Mouse (Mus musculus) kidney, adult 2 months (tissue): Measurements from ENCODE around the gene Unk. TPM values are rescaled to one million over a fixed set of nuclear protein-coding genes. Genes with fewer than 3 reads are reported as not detected.

Experiments used
- DNase-seq: peaks from one replicate; pipeline ENCODE4 v3.0.0; 2021
- H3K27ac ChIP-seq: fragments of 200-500 bp; 2 replicates; pipeline ENCODE4 v1.5.1; 2012; ENCODE audit warnings: low read depth, low read length, control low read depth, inconsistent platforms; ENCODE audit not compliant: insufficient read depth
- H3K27me3 ChIP-seq: fragments of 200-500 bp; replicated peaks from 2 replicates; pipeline ENCODE4 v1.6.1; 2012; ENCODE audit warnings: mild to moderate bottlenecking, moderate library complexity, low read length, inconsistent platforms; ENCODE audit not compliant: control insufficient read depth, insufficient read depth
- H3K36me3 ChIP-seq: fragments of 200-500 bp; 2 replicates; pipeline ENCODE4 v1.6.1; 2012; ENCODE audit warnings: mild to moderate bottlenecking, moderate library complexity, low read length, inconsistent platforms; ENCODE audit not compliant: control insufficient read depth, insufficient read depth
- H3K4me1 ChIP-seq: fragments of 200-500 bp; 2 replicates; pipeline ENCODE4 v1.6.1; 2011; ENCODE audit warnings: low read length; ENCODE audit not compliant: control insufficient read depth, insufficient read depth
- H3K4me3 ChIP-seq: fragments of 200-500 bp; 2 replicates; pipeline ENCODE4 v1.5.1; 2011; ENCODE audit warnings: mild to moderate bottlenecking, low read depth, low read length, control low read depth; ENCODE audit not compliant: insufficient read depth
- CTCF ChIP-seq: fragments of 200-500 bp; conservative IDR thresholded peaks from 2 replicates; pipeline ENCODE4 v1.5.1; 2011; ENCODE audit warnings: low read depth, mild to moderate bottlenecking, control low read depth, low read length, moderate library complexity, mixed read lengths; ENCODE audit not compliant: insufficient read depth, insufficient read length
- POLR2A ChIP-seq: fragments of 200-500 bp; IDR thresholded peaks from one replicate; pipeline ENCODE4 v1.6.1; 2011; ENCODE audit warnings: low read depth, low read length, control low read depth
- whole genome bisulfite sequencing: fragments of 180-500 bp; shearing (Covaris S2); methylation state at CpG from one replicate; pipeline ENCODE4 v1.1.7; 2018; 5-methylcytosine and 5-hydroxymethylcytosine counted together
- polyA plus RNA-seq: library from polyadenylated mRNA; depleted of rRNA; stranded (reverse); fragments of >200 nt; gene quantifications from 2 replicates; pipeline ENCODE4 v1.2.3, GENCODE M21; 2012

Gene Unk
- polyA plus RNA-seq, 1 experiment: 22.1 TPM

DNA sequence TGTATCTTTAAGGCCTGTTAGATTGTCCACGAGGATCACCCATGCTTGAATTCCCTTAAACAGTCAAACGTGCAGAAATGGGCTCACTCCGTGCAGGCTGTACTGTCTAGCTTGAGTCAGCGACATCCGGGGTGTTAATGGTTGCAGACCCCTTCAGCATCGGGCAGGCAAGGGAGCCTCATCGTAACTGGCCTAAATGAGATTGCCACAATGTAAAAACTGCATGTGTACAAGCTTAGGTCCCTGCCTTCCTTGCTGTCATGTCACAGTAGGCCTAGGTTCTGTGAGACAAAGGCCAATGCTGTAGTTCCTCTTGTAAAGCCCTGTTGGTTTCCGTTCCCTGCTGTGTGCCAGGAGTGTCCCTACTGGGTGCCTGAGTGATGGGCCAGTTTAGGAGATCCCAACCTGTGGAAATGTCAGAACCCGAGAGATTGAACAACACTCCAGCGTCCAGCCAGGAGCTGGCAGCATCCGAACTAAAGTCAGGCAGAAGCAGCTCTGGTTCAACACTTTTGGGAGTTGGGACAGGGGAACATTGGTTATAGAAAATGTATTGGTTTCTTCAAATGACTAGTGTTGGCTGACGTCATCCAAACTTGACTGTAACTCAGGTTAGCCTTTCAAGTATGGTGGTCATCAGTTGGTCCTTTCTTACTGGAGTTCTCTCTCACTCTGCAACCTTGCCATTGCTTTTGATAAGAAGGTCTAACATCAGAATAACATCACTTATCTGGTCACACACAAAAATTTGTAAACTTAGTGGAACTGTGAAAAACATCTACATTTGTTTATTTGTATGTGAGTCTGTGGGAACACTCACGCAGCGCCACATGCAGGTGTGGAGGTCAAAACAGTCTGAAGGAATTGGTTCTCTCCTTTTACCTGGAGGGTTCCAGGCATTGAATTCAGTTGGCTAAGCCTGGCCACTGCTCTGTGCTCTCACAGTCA, 1.1 kb downstream of the Unk start:
- H3K27me3 ChIP-seq: no peaks in the 10 kb centered on the region
- H3K4me3 ChIP-seq: peak overlapping the region; percentile 65
- TF ChIP-seq CTCF: no peak
- TF ChIP-seq POLR2A: no peak
- H3K36me3 ChIP-seq: no peaks in the 10 kb centered on the region
- DNase-seq: no peak
- H3K4me1 ChIP-seq: peaks cover 8% of the 10 kb centered on the region; the same call in 1 of the 2 replicates
- WGBS: 23% methylated on average over 14 of the region's 14 CpGs
- H3K27ac ChIP-seq: peak overlapping the region; percentile 98

DNA sequence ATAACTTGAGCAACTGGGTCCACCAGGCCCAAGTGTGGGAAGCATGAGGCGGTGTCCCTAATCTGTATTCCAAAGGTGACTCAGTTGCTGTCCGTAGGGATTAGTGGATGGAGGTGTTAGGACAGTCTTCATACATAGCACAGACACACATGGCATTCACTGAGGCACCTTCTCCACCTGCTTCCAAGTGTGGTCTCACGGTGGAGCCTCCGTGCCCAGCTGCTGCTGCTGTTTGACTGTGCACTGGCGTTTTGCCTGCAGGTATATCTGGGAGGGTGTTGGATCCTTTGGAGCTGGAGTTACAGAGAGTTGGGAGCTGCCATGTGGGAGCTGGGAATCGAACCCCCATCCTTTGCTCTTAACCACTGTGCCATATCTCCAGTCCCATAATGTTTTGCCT, 4.5 kb downstream of the Unk start:
- TF ChIP-seq POLR2A: no peak
- TF ChIP-seq CTCF: no peak
- WGBS: 93% methylated on average over 6 of the region's 6 CpGs
- H3K36me3 ChIP-seq: no peaks in the 10 kb centered on the region

DNA sequence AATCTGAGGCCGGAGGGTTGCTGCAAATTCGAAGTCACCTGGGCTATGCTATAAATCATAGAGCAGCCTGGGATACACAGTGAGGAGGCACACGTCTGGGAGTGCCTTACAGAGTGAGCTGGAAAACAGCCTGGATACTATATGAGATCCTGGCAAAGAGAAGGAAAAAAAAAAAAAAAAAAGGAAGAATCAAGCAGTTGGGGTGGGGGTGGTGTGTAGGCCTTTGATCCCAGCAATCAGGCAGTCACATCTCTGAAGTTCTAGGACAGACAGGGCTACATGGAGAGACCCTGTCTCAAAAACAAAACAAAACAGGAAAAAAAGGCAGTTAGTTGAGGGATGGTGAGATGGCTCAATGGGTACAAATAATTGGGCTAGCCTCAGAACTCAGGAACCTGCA, 6.5 kb downstream of the Unk start:
- no peak overlapping the region for H3K4me3 ChIP-seq
- WGBS: 67% methylated on average over 3 of the region's 3 CpGs
- no peaks in the 10 kb centered on the region for H3K27me3 ChIP-seq
- peaks cover 7% of the 10 kb centered on the region for H3K4me1 ChIP-seq
- no peak overlapping the region for H3K27ac ChIP-seq
- TF ChIP-seq POLR2A: no peak
- TF ChIP-seq CTCF: no peak
- no peaks in the 10 kb centered on the region for H3K36me3 ChIP-seq
- DNase-seq: no peak

More for the DNA sequence above, 4.5 kb downstream of the Unk start:
- Histone ChIP-seq H3K27me3 (no peaks in the 10 kb centered on the region), H3K27ac (no peak overlapping the region), H3K4me3 (no peak overlapping the region), H3K4me1 (peaks cover 8% of the 10 kb centered on the region; the same call in 1 of the 2 replicates)
- no peak for DNase-seq

DNA sequence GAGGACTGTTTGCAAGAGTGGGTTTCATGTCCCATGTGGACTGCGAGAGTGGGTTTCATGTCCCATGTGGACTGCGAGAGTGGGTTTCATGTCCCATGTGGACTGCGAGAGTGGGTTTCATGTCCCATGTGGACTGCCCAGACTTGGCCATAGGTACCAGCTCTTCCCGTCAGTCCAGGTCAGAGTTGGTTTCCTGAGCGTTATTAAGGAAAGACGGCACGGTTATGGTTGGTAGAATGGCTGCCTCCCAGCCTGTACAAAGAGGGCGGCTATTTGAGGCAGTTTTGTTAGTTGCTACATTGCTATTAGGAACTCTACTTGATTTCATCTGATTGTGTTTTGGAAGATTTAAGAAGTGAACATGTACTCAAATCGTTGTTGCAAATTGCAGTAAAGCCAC, 7.7 kb downstream of the Unk start:
- H3K36me3 ChIP-seq: no peaks in the 10 kb centered on the region
- no peaks in the 10 kb centered on the region for H3K27me3 ChIP-seq
- H3K4me3 ChIP-seq: no peak overlapping the region
- peaks cover 6% of the 10 kb centered on the region for H3K4me1 ChIP-seq
- TF ChIP-seq CTCF: no peak
- no peak for DNase-seq
- WGBS: 84% methylated on average over 9 of the region's 9 CpGs
- no peak overlapping the region for H3K27ac ChIP-seq

DNA sequence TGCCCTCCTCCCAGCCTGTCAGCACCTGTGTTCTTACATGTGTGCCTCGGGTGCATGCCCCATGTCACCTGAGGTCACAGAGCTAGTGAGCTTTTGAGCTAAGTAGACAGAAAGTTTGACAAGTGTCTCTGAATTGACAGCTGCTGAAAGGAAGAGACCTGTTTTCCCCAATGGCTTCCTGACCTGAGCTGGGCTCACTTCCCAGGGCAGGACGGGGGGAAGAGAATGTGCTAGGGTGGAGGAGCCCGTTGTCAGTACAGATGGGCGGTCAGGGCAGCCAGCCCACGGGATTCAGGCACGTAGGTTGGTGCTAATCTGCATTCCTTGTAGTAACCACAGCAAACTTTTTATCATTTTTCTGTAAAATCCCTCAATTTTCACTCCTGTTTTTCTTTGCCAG, 10.5 kb downstream of the Unk start:
- Histone ChIP-seq H3K36me3 (no peaks in the 10 kb centered on the region), H3K27ac (no peak overlapping the region), H3K4me1 (peaks cover 6% of the 10 kb centered on the region), H3K4me3 (no peak overlapping the region), H3K27me3 (no peaks in the 10 kb centered on the region)
- no peak for DNase-seq
- WGBS: 42% methylated on average over 6 of the region's 6 CpGs
- no peak for TF ChIP-seq POLR2A
- TF ChIP-seq CTCF: no peak

DNA sequence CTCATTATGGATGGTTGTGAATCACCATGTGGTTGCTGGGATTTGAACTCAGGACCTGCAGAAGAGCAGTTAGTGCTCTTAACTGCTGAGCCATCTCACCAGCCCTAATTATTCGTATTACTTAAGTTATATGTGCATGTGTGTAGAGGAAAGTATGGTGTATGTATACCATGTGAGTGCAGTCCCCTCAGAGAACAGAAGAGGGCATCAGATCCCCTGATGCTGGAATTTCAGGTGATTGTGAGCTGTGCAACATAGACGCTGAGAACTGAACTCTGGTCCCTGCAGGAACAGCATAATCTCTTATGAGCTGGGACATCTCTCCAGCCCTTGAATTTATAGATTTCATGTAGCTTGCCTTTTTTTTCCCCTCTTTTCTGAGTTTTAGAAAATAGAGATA, 11.7 kb downstream of the Unk start:
- Histone ChIP-seq H3K27me3 (no peaks in the 10 kb centered on the region), H3K4me1 (peaks cover 6% of the 10 kb centered on the region), H3K4me3 (no peak overlapping the region), H3K36me3 (no peaks in the 10 kb centered on the region), H3K27ac (no peak overlapping the region)
- 99% methylated on average over 2 of the region's 2 CpGs for WGBS
- DNase-seq: no peak
- TF ChIP-seq POLR2A (no peak), CTCF (no peak)

DNA sequence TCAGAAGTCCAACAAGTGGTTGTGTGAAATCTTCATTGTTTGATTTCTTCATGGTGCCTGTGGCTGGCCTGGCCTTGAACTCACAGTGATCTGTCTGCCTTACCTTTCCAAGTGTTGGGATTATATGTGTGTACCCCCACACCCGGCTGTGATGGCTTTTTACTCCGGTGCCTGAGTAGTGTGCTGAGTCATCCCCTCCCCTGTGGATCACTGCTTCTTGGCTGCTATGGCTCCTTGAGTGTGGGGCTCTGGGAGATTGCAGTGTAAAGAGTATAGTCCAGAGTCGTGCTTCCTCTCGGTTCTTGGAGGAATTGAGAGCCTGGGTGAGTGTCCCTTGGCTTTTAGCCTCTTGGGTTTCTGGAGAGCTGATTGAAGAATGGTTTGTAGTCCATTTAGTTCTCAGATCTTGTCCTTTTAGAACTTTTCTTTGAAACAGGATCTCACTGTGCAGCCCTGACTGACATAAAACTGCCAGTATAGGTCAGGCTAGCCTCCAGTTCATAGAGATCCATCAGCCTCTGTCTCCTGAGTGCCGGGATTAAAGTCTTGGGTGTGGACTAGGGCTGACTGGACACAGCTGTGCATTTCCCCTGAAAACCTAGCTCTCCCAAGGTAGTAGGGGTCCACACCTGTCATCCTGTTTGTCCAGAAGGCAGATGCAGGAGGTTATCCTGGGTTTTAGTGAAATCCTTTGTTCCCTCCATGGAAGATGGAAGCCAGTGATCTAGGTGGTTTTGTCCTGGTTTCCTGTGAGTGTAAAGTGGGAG, 12.4 kb downstream of the Unk start:
- Histone ChIP-seq H3K4me1 (peaks cover 6% of the 10 kb centered on the region), H3K27me3 (no peaks in the 10 kb centered on the region), H3K4me3 (no peak overlapping the region), H3K27ac (no peak overlapping the region), H3K36me3 (no peaks in the 10 kb centered on the region)
- 40% methylated on average over 5 of the region's 5 CpGs for WGBS
- DNase-seq: no peak
- TF ChIP-seq POLR2A (no peak), CTCF (no peak)
